Mouse (Mus musculus): ENCODE results near the gene Mymx. TPM values are rescaled to one million over a fixed set of nuclear protein-coding genes. Genes with fewer than 3 reads are reported as not detected.
"Not testable (repeated sequence)": the region's sequence is repeated elsewhere in the genome, so short reads cannot be mapped to it uniquely, and the experiment has no call there.

Gene Mymx
- polyA plus RNA-seq, 1 experiment from 2014 or later, result 0.30 TPM

DNA sequence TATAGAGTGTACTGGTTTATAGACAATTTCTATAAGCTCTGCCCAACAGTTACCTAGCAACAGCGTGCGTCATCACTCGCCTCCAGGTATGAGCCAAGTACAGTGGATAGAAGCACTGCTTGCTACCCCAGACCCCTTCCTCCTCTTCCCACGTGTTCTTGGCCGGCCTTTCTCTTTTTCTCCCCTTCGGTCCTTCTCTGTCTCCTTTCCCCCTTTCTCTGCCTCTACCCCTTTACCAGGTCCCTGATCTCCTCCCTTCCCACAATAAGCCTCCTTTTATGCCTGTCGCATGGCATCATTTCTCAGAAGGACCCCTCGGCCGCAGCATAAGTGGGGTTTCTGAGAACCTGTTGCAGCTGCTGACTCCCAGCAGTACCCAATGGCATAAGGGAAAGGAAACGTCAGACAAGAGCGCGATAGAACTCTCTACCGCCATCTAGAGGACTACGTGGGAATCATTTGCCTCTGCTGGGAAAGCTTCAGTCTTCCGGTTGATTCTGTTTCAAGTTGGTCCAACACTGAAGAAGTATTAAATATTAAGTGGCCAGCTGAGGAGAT is 24.8 kb upstream of the Mymx start:
- H3K4me3 ChIP-seq, result peak overlapping the region; percentile 33
- 24% methylated on average over 15 of the region's 15 CpGs for WGBS

DNA sequence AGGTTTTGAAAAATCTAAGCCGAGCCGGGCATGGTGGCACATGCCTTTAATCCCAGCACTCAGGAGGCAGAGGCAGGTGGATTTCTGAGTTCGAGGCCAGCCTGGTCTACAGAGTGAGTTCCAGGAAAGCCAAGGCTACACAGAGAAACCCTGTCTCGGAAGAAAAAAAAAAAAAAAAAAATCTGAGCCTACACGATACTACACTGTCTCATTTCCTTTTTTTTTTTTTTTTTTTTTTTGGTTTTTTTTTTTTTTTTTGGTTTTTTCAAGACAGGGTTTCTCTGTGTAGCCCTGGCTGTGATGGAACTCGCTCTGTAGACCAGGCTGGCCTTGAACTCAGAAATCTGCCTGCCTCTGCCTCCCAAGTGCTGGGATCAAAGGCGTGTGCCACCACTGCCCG is 21.5 kb upstream of the Mymx start:
- not testable (repeated sequence) for H3K27me3 ChIP-seq (ENCODE audit: poor library complexity, severe bottlenecking); H3K9me3 ChIP-seq; H3K4me3 ChIP-seq; H3K36me3 ChIP-seq (replicated peaks); DNase-seq (ENCODE audit: extremely low spot score, low spot score); H3K27ac ChIP-seq
- WGBS, result 92% methylated on average over 8 of the region's 8 CpGs
- H3K4me1 ChIP-seq, result peaks cover 28% of the 10 kb centered on the region

More for the DNA sequence above, 24.8 kb upstream of the Mymx start:
- H3K36me3 ChIP-seq (replicated peaks), result no peaks in the 10 kb centered on the region
- H3K27me3 ChIP-seq (ENCODE audit: poor library complexity, severe bottlenecking), result no peaks in the 10 kb centered on the region
- peak overlapping the region; percentile 77 for H3K27ac ChIP-seq
- no peaks in the 10 kb centered on the region for H3K9me3 ChIP-seq
- H3K4me1 ChIP-seq, result peaks cover 30% of the 10 kb centered on the region
- DNase-seq (ENCODE audit: extremely low spot score, low spot score), result peak; percentile 75

DNA sequence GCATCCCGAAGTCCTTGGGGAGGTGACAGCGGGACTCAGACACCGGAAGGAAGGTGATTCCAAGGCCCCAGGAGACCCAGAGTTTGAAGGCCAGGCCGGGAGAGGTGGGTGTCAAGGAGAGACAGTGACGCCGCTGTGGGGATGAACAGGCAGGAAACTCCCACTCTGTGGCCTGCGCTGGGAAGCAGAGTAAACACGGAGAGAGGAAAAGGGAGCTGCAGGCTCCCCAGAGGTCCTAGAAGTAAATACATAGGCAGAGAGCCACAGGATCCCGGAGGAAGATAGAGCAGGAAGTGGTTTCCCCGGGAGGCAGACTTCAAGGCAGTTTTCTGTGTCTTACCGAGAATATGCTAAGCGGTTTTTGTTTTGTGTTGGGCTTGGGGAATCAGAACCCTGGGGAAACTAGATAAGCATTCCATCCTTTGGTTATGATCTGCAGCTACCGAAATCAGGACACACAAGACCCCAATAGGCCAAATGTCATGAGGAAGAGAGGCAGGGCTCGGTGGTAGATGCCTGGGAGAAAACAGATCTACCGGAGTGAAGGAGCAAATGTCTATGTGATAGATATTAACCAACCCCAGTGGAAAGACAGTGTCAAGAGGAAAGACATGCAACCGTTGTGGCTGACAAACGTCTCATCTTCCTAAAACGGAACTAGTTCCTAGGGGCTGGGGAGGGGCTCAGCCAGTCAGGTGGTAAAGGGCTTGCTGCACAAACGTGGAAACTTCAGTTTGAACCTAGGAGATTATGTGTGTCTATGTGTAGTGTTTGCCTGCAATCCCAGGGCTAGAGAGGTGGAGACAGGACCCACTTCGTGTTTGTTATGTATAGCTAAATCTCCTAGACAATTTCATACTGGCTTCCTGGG is 17.7 kb upstream of the Mymx start:
- DNase-seq (ENCODE audit: extremely low spot score, low spot score), result no peak
- peak overlapping the region; percentile 42 for H3K4me3 ChIP-seq
- no peaks in the 10 kb centered on the region for H3K36me3 ChIP-seq (replicated peaks)

DNA sequence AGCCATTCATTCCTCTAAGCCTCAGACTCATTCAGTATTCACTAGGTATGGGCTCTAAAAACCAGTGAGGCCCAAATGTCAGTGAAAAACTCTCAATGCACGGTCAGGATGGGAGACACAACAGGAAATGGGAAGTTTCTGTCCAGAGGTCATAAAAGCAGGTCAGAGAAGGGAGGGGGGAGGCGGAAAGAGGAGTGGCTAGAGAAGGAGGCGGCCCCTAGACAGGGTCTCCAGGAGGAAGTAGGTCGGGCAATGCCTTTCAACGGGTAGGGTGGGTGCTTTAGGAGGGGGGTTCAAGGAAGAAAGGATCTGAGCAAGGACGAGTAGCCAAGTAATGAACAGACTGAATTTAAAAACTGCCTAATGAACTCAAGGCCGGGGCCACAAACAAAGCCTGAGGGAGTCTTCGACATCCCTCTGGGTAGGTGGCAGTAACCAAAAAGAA is 17.1 kb upstream of the Mymx start:
- Histone ChIP-seq H3K4me1 (peaks cover 21% of the 10 kb centered on the region), H3K27ac (peak overlapping the region; percentile 83), H3K9me3 (no peaks in the 10 kb centered on the region), H3K4me3 (peak overlapping the region; percentile 42), H3K27me3 (ENCODE audit: poor library complexity, severe bottlenecking) (no peaks in the 10 kb centered on the region), H3K36me3 (replicated peaks) (no peaks in the 10 kb centered on the region)
- peak; percentile 29 for DNase-seq (ENCODE audit: extremely low spot score, low spot score)
- 9% methylated on average over 8 of the region's 8 CpGs for WGBS

More for the DNA sequence above, 17.7 kb upstream of the Mymx start:
- H3K4me1 ChIP-seq, result peaks cover 21% of the 10 kb centered on the region
- H3K27me3 ChIP-seq (ENCODE audit: poor library complexity, severe bottlenecking), result no peaks in the 10 kb centered on the region
- peak overlapping the region; percentile 83 for H3K27ac ChIP-seq
- WGBS, result 35% methylated on average over 20 of the region's 20 CpGs
- no peaks in the 10 kb centered on the region for H3K9me3 ChIP-seq

DNA sequence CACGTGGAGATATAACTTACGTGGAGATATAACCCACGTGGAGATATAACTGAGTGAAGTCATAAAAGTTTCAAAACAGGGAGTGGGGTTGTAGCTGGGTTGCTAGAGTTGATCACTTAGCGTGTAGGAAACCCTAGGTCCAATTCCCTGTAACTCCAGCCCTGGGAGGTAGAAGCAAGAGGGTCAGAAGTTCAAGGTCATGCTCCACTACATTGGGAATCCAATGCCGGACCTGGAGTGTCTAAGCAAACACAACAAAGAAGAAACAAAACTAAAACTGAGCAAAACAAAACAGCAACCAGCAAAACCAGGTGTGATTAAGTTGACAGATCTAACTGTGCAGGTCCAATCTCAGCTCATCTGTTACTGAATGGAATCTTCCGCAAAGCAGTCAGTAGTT is 15.8 kb upstream of the Mymx start:
- Histone ChIP-seq H3K4me1 (peaks cover 21% of the 10 kb centered on the region), H3K27ac (no peak overlapping the region), H3K9me3 (no peaks in the 10 kb centered on the region), H3K4me3 (no peak overlapping the region), H3K36me3 (replicated peaks) (no peaks in the 10 kb centered on the region), H3K27me3 (ENCODE audit: poor library complexity, severe bottlenecking) (no peaks in the 10 kb centered on the region)
- no peak for DNase-seq (ENCODE audit: extremely low spot score, low spot score)
- 93% methylated on average over 6 of the region's 6 CpGs for WGBS

DNA sequence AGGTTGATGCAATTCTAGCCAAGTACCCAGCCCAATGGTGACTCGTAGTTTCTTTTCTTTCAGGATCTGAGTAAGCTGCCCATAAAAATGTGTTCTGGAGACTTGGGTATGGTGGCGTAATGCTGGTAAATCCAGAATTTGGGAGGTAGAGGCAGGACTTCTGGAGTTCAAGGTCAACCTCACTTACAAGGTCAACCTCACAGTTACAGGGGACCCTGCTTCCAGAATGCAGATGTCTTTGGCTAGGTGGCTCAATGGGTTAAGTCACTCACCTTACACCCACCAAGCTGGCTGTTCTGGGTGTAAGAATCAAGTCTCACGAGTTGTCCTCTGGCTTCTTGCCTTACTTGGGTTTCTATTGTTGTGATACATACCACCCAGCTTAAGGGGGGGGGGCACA is 14.8 kb upstream of the Mymx start:
- H3K27me3 ChIP-seq (ENCODE audit: poor library complexity, severe bottlenecking), result no peaks in the 10 kb centered on the region
- H3K4me1 ChIP-seq, result peaks cover 27% of the 10 kb centered on the region
- no peaks in the 10 kb centered on the region for H3K9me3 ChIP-seq
- H3K4me3 ChIP-seq, result no peak overlapping the region
- DNase-seq (ENCODE audit: extremely low spot score, low spot score), result no peak
- H3K36me3 ChIP-seq (replicated peaks), result no peaks in the 10 kb centered on the region
- 87% methylated on average over 3 of the region's 3 CpGs for WGBS
- H3K27ac ChIP-seq, result no peak overlapping the region

DNA sequence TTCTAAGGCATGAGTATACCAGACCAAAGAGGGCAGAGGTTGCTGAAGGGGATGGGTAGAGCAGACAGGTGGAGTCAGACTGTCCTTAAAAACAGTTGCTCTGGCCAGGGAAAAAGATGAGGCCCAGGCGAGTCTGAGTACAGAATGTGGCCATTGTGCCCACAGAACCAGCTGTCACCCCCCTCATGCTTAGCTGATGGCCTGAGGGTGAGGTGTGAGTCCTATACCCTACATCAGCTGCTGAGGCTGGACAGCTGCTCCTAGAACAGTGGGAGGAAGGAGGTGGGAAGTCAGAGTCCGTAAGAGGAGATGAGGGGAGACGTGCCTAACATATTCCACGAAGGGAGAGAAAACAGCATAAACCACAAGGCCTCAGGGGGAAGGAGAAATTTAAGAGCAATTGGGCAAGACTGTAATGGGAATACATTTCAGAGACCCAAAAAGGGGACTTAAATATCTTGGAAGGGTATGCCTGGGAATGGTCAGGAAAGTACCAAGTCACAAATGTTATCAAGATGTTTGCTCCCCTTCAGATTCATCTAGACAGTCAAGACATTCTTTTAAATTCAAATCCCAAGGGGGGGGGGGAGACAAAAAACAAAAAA is 14.2 kb upstream of the Mymx start:
- Histone ChIP-seq H3K9me3 (no peaks in the 10 kb centered on the region), H3K27me3 (ENCODE audit: poor library complexity, severe bottlenecking) (no peaks in the 10 kb centered on the region), H3K4me3 (no peak overlapping the region), H3K4me1 (peaks cover 27% of the 10 kb centered on the region), H3K36me3 (replicated peaks) (no peaks in the 10 kb centered on the region), H3K27ac (no peak overlapping the region)
- DNase-seq (ENCODE audit: extremely low spot score, low spot score), result no peak
- 67% methylated on average over 4 of the region's 4 CpGs for WGBS

DNA sequence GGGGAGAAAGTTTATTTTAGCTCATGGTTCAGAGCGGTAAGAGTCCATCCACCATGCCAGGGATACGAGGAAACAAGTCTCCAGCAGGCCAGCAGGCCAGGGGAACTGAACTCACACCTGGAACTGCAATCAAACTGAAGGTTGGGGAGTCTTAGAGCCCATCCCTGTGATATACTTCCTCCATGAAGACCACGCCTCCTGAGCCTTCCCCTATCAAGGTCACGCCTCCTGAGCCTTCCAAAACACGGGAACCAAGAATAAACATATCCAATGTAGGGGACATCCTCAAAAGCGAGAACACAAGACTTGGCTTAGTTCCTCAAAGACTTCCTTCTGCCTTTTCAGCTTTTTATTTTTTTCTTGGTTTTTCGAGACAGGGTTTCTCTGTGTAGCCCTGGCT is 11.0 kb upstream of the Mymx start:
- no peaks in the 10 kb centered on the region for H3K27me3 ChIP-seq (ENCODE audit: poor library complexity, severe bottlenecking)
- WGBS, result 87% methylated on average over 7 of the region's 7 CpGs
- peaks cover 20% of the 10 kb centered on the region for H3K4me1 ChIP-seq
- no peak for DNase-seq (ENCODE audit: extremely low spot score, low spot score)
- H3K4me3 ChIP-seq, result no peak overlapping the region
- H3K27ac ChIP-seq, result no peak overlapping the region
- no peaks in the 10 kb centered on the region for H3K9me3 ChIP-seq
- H3K36me3 ChIP-seq (replicated peaks), result no peaks in the 10 kb centered on the region

DNA sequence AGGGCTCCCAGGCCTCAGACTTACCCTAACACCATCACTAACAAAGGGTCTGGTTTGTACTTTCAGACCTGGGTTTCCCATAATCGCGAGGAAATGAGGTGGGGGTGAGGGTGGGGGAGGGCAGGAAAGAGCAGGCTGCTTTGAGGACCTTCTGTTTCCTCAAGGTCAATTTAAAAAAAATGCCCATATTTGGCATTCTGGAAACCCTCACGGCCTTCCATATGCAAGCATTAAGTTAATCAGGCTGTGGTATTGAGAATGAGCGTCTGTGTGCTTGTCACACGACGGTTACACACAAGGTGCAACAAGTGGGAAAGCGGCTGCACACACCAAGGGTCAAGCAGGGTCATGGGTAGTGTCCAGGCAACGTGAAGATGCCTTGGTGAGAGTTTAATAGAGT is 10.1 kb upstream of the Mymx start:
- no peak for DNase-seq (ENCODE audit: extremely low spot score, low spot score)
- Histone ChIP-seq H3K4me1 (peaks cover 20% of the 10 kb centered on the region), H3K9me3 (0 out of 2 replicates have a peak, but pooled peaks cover 4% of the 10 kb centered on the region), H3K27ac (no peak overlapping the region), H3K4me3 (no peak overlapping the region), H3K36me3 (replicated peaks) (no peaks in the 10 kb centered on the region), H3K27me3 (ENCODE audit: poor library complexity, severe bottlenecking) (no peaks in the 10 kb centered on the region)
- 88% methylated on average over 8 of the region's 8 CpGs for WGBS

DNA sequence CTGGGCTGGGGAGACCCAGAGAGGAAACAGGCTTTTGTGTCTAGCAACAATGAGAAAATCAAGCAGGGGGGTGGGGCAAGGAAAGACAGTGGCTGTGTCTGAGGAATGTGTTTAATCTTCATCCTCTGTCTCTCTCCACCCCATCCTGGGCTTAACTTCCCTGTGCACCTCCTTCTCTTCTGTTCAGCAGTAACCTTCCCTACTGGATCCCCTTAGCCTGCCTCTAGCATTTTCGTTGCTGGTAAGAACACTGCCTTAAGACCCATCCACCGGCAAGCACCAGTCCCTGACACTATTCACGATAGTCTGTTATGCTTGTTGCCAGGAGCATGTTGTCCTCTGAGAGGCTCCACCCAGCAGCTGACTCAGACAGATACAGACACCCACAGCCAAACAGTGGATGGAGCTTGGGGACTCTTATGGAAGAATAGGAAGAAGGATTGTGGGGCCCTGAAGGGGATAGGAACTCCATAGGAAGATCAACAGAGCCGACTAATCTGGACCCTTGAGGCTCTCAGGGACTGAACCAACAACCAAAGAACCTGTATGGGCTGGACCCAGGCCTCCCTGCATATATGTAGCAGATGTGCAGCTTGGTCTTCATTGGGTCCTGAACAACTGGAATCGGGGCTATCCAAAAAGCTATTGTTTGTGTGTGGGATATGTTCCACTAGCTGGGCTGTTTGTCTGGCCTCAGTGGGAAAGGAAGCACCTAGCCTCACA is 8.4 kb upstream of the Mymx start:
- no peaks in the 10 kb centered on the region for H3K27me3 ChIP-seq (ENCODE audit: poor library complexity, severe bottlenecking)
- H3K9me3 ChIP-seq, result 0 out of 2 replicates have a peak, but pooled peaks cover 4% of the 10 kb centered on the region
- H3K27ac ChIP-seq, result peak overlapping the region; percentile 70
- no peak for DNase-seq (ENCODE audit: extremely low spot score, low spot score)
- H3K4me1 ChIP-seq, result peaks cover 15% of the 10 kb centered on the region
- no peak overlapping the region for H3K4me3 ChIP-seq
- H3K36me3 ChIP-seq (replicated peaks), result no peaks in the 10 kb centered on the region
- WGBS, result 32% methylated on average over 5 of the region's 5 CpGs

DNA sequence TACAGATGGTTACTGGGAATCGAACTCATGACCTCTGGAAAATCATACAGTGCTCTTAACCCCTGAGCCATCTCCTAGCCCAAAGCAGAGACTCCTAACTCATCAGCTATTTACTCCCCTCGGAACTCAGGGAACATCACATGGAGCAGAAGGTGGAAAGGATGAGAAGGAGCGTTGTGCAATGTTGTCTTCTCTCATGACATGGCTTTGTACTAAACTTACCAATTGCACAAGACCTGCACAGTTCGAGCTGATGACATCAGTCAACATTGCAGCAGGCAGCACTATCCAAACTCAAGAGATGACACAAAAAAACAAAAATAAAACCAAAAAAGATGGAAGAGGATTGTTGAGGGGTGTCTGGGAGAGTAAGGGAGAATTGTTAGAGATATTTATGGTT is 6.5 kb upstream of the Mymx start:
- Histone ChIP-seq H3K36me3 (replicated peaks) (no peaks in the 10 kb centered on the region), H3K27ac (no peak overlapping the region), H3K4me1 (peaks cover 15% of the 10 kb centered on the region), H3K27me3 (ENCODE audit: poor library complexity, severe bottlenecking) (peaks cover 4% of the 10 kb centered on the region), H3K9me3 (0 out of 2 replicates have a peak, but pooled peaks cover 4% of the 10 kb centered on the region), H3K4me3 (no peak overlapping the region)
- 92% methylated on average over 4 of the region's 4 CpGs for WGBS
- DNase-seq (ENCODE audit: extremely low spot score, low spot score), result no peak

DNA sequence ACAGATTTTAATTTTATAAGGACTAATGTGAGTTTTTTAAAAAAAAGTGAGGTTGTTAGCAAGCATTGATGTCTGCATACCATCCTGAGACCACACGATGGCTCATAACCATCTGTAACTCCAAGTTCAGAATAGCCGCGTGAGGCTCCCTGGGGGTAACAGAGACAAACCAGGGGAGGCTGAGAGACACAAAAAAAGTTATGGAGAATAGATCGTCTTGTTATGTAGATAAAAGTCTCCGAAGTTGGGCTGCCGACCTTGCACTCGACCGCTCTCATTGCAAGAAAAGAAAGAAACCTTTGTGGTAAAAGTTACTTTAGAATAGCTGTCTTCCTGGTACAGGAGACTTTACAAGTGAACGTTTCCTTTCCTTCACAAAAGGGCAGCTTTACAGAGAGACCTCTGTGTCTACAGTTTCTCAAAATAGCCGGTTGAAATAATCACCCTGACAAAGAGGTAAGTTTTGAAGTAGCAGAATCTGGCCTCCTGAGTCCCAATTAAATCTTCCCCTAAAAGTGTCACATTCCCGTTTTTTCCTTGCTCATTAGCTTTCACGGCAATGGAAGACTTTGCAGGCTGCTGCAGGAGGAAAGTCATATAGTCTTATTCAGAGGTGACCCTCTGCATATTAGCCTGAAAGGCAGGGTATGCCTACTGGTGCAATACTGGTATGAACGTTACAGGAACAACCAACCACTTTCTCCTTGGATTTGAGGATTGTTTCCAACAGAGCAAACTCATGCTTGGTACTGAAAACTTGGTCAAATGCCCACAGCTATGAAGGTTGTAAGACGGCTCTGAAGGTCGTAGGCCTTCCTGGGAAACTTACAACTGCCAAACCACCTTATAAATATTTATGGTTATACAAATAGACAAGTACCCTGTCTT is 5.3 kb upstream of the Mymx start:
- 86% methylated on average over 15 of the region's 15 CpGs for WGBS
- no peak overlapping the region for H3K27ac ChIP-seq
- H3K9me3 ChIP-seq, result 0 out of 2 replicates have a peak, but pooled peaks cover 4% of the 10 kb centered on the region
- H3K4me3 ChIP-seq, result no peak overlapping the region
- H3K36me3 ChIP-seq (replicated peaks), result no peaks in the 10 kb centered on the region
- no peak for DNase-seq (ENCODE audit: extremely low spot score, low spot score)
- peaks cover 16% of the 10 kb centered on the region for H3K4me1 ChIP-seq
- peaks cover 15% of the 10 kb centered on the region for H3K27me3 ChIP-seq (ENCODE audit: poor library complexity, severe bottlenecking)
